Mouse (Mus musculus) limb, embryonic 11.5 days (tissue): Measurements from ENCODE around the gene Supt6. TPM values are rescaled to one million over a fixed set of nuclear protein-coding genes. Genes with fewer than 3 reads are reported as not detected.
A peak's percentile ranks its signal among the peaks of the same experiment; 100 is the strongest.
"Not testable (repeated sequence)": the region's sequence is repeated elsewhere in the genome, so short reads cannot be mapped to it uniquely, and the experiment has no call there.

ENCODE experiments used
- ATAC-seq: fragments of 200-750 bp; cut with Nextera tagmentation; 2 replicates; pipeline ENCODE4 v1.8.0; 2017; ENCODE audit warnings: low read depth; ENCODE audit not compliant: insufficient number of reproducible peaks, low FRiP score, low TSS enrichment
- DNase-seq: peaks from one replicate; pipeline ENCODE4 v3.0.0-alpha.2; 2015; ENCODE audit warnings: low spot score
- H3K27ac ChIP-seq: fragments of 300-500 bp; sonication (generic); replicated peaks from 2 replicates; pipeline ENCODE4 v1.5.1; 2014; ENCODE audit warnings: low read depth, mild to moderate bottlenecking, low read length
- H3K27me3 ChIP-seq: fragments of 300-500 bp; sonication (generic); 2 replicates; pipeline ENCODE4 v1.6.1; 2014; ENCODE audit warnings: mild to moderate bottlenecking, low read length, mixed read lengths; ENCODE audit not compliant: control insufficient read depth, insufficient read depth
- H3K36me3 ChIP-seq: fragments of 300-500 bp; sonication (generic); 2 replicates; pipeline ENCODE4 v1.6.1; 2014; ENCODE audit warnings: mild to moderate bottlenecking, low read length, moderate library complexity, mixed read lengths; ENCODE audit not compliant: control insufficient read depth, insufficient read depth
- H3K4me1 ChIP-seq: fragments of 300-500 bp; sonication (generic); 2 replicates; pipeline ENCODE4 v1.6.1; 2014; ENCODE audit warnings: low read length, mixed read lengths; ENCODE audit not compliant: control insufficient read depth, insufficient read depth
- H3K4me2 ChIP-seq: fragments of 300-500 bp; sonication (generic); 2 replicates; pipeline ENCODE4 v1.6.1; 2014; ENCODE audit warnings: low read depth, mild to moderate bottlenecking, moderate library complexity; ENCODE audit not compliant: severe bottlenecking
- H3K4me3 ChIP-seq: fragments of 300-500 bp; sonication (generic); 2 replicates; pipeline ENCODE4 v1.5.1; 2014; ENCODE audit warnings: low read depth, low read length
- H3K9ac ChIP-seq: fragments of 300-500 bp; sonication (generic); 2 replicates; pipeline ENCODE4 v1.6.1; 2014; ENCODE audit warnings: mild to moderate bottlenecking, low read length
- H3K9me3 ChIP-seq: fragments of 300-500 bp; sonication (generic); 2 replicates; pipeline ENCODE4 v1.6.1; 2016; ENCODE audit warnings: low read length; ENCODE audit not compliant: control insufficient read depth
- WGBS: fragments of 180-500 bp; shearing (Covaris S2); extraction: QIAGEN DNeasy Blood & Tissue Kit; methylation state at CpG from one replicate; pipeline ENCODE4 v1.1.7; 2014; 5-methylcytosine and 5-hydroxymethylcytosine counted together
- polyA plus RNA-seq: library from polyadenylated mRNA; unstranded; fragments of >200 nt; fragmentation: Nextera tagmentation; extraction: Ambion mirVana; gene quantifications from 2 replicates; pipeline ENCODE4 v1.2.1, GENCODE M21; 2014

The Supt6 gene
- 30.8 and 34.1 TPM in 2 replicates for polyA plus RNA-seq

GRCm38 (mm10) chr11:78245627-78246317 lies at the start of gene Supt6, which contains the start of gene Sdf2:
TSS of gene Supt6 (minus strand) at chr11:78245987.
TSS of gene Sdf2 (plus strand) at chr11:78245746.
- Histone ChIP-seq H3K36me3 (no peaks in the 10 kb centered on the region), H3K4me2 (peak within 1 kb of the TSS; percentile 74), H3K27me3 (no peaks in the 10 kb centered on the region), H3K4me1 (peaks cover 5% of the 10 kb centered on the region), H3K9ac (peak within 1 kb of the TSS; percentile 72), H3K4me3 (peak within 1 kb of the TSS; percentile 80), H3K27ac (peak within 1 kb of the TSS; percentile 56), H3K9me3 (no peaks in the 10 kb centered on the region)
- DNase-seq = peak; percentile 93
- under 1% methylated on average over 48 of the region's 50 CpGs for WGBS
- ATAC-seq = peak; percentile 91

- no peak overlapping the region for H3K4me3 ChIP-seq
- peaks cover 8% of the 10 kb centered on the region for H3K36me3 ChIP-seq
- H3K4me1 ChIP-seq = no peaks in the 10 kb centered on the region
- ATAC-seq (no peak), DNase-seq (no peak)
- 94% methylated on average over 6 of the region's 6 CpGs for WGBS
- no peaks in the 10 kb centered on the region for H3K9me3 ChIP-seq
- H3K4me2 ChIP-seq = no peak overlapping the region
- H3K9ac ChIP-seq = no peak overlapping the region
- no peak overlapping the region for H3K27ac ChIP-seq
- no peaks in the 10 kb centered on the region for H3K27me3 ChIP-seq
Measured at GRCm38 (mm10) chr11:78294585-78294984, 48.8 kb upstream of the Supt6 start.

- Histone ChIP-seq H3K36me3 (peaks cover 25% of the 10 kb centered on the region), H3K9me3 (no peaks in the 10 kb centered on the region), H3K4me1 (no peaks in the 10 kb centered on the region), H3K27ac (no peak within 1 kb of the TSS), H3K27me3 (no peaks in the 10 kb centered on the region), H3K4me2 (no peak within 1 kb of the TSS), H3K9ac (no peak within 1 kb of the TSS), H3K4me3 (no peak within 1 kb of the TSS)
- DNase-seq (no peak), ATAC-seq (no peak)
- WGBS = 94% methylated on average over 4 of the region's 4 CpGs
Measured at GRCm38 (mm10) chr11:78290654-78291053, 44.9 kb upstream of the Supt6 start, which contains the start of gene BC030499. TSS of gene BC030499 (plus strand) at chr11:78290841.

GRCm38 (mm10) chr11:78289146-78289763 lies 43.5 kb upstream of the Supt6 start:
- no peak for DNase-seq
- H3K9me3 ChIP-seq = no peaks in the 10 kb centered on the region
- no peak overlapping the region for H3K27ac ChIP-seq
- 89% methylated on average over 7 of the region's 7 CpGs for WGBS
- no peak overlapping the region for H3K9ac ChIP-seq
- peaks cover 33% of the 10 kb centered on the region for H3K36me3 ChIP-seq
- H3K4me1 ChIP-seq = no peaks in the 10 kb centered on the region
- H3K4me2 ChIP-seq = no peak overlapping the region
- H3K27me3 ChIP-seq = no peaks in the 10 kb centered on the region
- H3K4me3 ChIP-seq = no peak overlapping the region
- ATAC-seq = no peak

- Histone ChIP-seq H3K9ac (no peak overlapping the region), H3K27me3 (no peaks in the 10 kb centered on the region), H3K4me1 (no peaks in the 10 kb centered on the region), H3K27ac (no peak overlapping the region), H3K4me3 (no peak overlapping the region), H3K9me3 (no peaks in the 10 kb centered on the region), H3K36me3 (peaks cover 28% of the 10 kb centered on the region), H3K4me2 (no peak overlapping the region)
- no peak for ATAC-seq
- WGBS = 91% methylated on average over 4 of the region's 4 CpGs
- no peak for DNase-seq
Measured at GRCm38 (mm10) chr11:78279586-78279985, 33.8 kb upstream of the Supt6 start.

GRCm38 (mm10) chr11:78278853-78279252 lies 33.1 kb upstream of the Supt6 start:
- peaks cover 35% of the 10 kb centered on the region for H3K36me3 ChIP-seq
- no peaks in the 10 kb centered on the region for H3K9me3 ChIP-seq
- no peak overlapping the region for H3K4me3 ChIP-seq
- WGBS = 94% methylated on average over 7 of the region's 7 CpGs
- H3K27me3 ChIP-seq = no peaks in the 10 kb centered on the region
- DNase-seq = no peak
- H3K9ac ChIP-seq = no peak overlapping the region
- no peaks in the 10 kb centered on the region for H3K4me1 ChIP-seq
- no peak overlapping the region for H3K27ac ChIP-seq
- no peak overlapping the region for H3K4me2 ChIP-seq
- ATAC-seq = no peak

- H3K36me3 ChIP-seq = peaks cover 56% of the 10 kb centered on the region
- not testable (repeated sequence) for H3K4me1 ChIP-seq, H3K9ac ChIP-seq, DNase-seq, H3K27ac ChIP-seq, ATAC-seq, H3K4me2 ChIP-seq, H3K4me3 ChIP-seq, H3K27me3 ChIP-seq, H3K9me3 ChIP-seq
- 92% methylated on average over 4 of the region's 4 CpGs for WGBS
Measured at GRCm38 (mm10) chr11:78276169-78276568, 30.4 kb upstream of the Supt6 start.

- no peak overlapping the region for H3K27ac ChIP-seq
- 95% methylated on average over 1 of the region's 1 CpGs for WGBS
- no peak overlapping the region for H3K4me3 ChIP-seq
- no peaks in the 10 kb centered on the region for H3K4me1 ChIP-seq
- H3K36me3 ChIP-seq = peaks cover 53% of the 10 kb centered on the region
- no peak overlapping the region for H3K9ac ChIP-seq
- H3K9me3 ChIP-seq = no peaks in the 10 kb centered on the region
- no peak for DNase-seq
- no peak for ATAC-seq
- no peaks in the 10 kb centered on the region for H3K27me3 ChIP-seq
- no peak overlapping the region for H3K4me2 ChIP-seq
Measured at GRCm38 (mm10) chr11:78275596-78275995, 29.8 kb upstream of the Supt6 start.
